Mouse (Mus musculus): ENCODE data around the gene Opcml. TPM values are rescaled to one million over a fixed set of nuclear protein-coding genes. Genes with fewer than 3 reads are reported as not detected.

Gene Opcml
- polyA plus RNA-seq, 1 experiment from 2014 or later, result 1.8 TPM

DNA sequence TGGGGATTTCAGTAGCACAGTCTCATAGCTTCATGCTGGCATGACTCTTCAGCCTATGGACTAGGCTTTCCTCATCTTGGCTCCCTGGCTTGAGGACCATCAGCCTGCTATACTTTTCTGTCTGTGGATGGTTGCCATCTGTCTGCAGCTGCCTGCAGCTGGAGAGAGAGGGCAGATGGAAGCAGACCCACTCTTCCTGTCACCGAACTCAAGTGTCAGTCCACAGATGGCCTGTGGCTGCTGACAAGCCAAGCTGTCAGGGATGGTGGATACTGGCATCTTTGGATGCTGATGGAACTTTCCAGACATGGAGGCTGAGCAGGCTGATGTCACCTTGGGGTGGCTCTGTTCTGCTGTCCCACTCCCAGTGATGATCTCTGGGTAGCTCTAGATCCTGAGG is 6.0 kb downstream of the Opcml start:
- WGBS, result 65% methylated on average over 1 of the region's 1 CpGs
- Histone ChIP-seq H3K4me1 (peaks cover 4% of the 10 kb centered on the region), H3K9ac (no peak overlapping the region), H3K36me3 (no peaks in the 10 kb centered on the region), H3K27ac (replicated peaks) (no peak overlapping the region), H3K4me2 (no peak overlapping the region), H3K9me3 (peaks cover 6% of the 10 kb centered on the region; the same call in 1 of the 2 replicates), H3K27me3 (replicated peaks) (peaks cover 29% of the 10 kb centered on the region), H3K4me3 (no peak overlapping the region)
- no peak for ATAC-seq (ENCODE audit: extremely low read depth, insufficient number of reproducible peaks, low FRiP score, low TSS enrichment)

DNA sequence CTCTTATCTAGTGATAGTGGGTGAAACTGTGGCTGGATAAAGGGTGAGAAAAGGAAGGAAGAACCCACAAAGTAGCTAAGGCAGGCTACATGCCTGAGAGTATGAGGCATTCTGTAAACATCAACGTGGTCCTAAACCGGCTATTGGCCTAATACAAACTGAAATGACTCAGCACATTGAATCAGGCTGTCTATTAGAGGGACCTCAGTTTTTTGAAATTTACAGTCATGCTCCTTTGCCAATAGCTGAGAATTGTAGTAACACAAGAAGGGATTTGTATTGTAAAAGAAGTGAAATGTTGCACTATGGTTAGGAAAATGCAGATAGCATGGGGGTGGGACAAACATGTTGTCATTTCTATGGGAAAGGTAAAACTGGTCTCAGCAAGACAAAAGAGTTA is 10.4 kb downstream of the Opcml start:
- no peak for ATAC-seq (ENCODE audit: extremely low read depth, insufficient number of reproducible peaks, low FRiP score, low TSS enrichment)
- 74% methylated on average over 2 of the region's 2 CpGs for WGBS
- Histone ChIP-seq H3K4me2 (no peak overlapping the region), H3K9me3 (peaks cover 6% of the 10 kb centered on the region; the same call in 1 of the 2 replicates), H3K9ac (no peak overlapping the region), H3K36me3 (no peaks in the 10 kb centered on the region), H3K4me3 (no peak overlapping the region), H3K27me3 (replicated peaks) (no peaks in the 10 kb centered on the region), H3K27ac (replicated peaks) (no peak overlapping the region), H3K4me1 (no peaks in the 10 kb centered on the region)

DNA sequence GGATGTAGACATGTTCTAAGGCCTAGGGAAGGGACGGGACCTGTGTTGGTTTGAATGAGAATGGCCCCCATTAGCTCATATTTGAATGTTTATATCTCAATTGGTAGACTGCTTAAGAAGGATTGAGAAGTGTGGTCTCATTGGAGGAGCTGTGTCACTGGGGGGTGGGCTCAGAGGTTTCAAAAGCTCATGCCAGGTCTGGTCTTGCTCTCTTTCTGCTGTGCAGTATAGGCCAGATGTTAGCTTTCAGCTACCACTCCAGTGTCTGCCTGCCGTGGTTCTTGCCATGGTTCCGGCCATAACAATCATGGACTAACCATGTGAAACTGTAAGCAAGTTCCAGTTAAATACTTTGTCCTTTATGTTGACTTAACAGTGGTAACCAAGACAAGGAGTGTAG is 11.2 kb downstream of the Opcml start:
- H3K27me3 ChIP-seq (replicated peaks), result no peaks in the 10 kb centered on the region
- no peak overlapping the region for H3K4me3 ChIP-seq
- H3K9me3 ChIP-seq, result peaks cover 6% of the 10 kb centered on the region; the same call in 1 of the 2 replicates
- ATAC-seq (ENCODE audit: extremely low read depth, insufficient number of reproducible peaks, low FRiP score, low TSS enrichment), result no peak
- H3K4me1 ChIP-seq, result no peaks in the 10 kb centered on the region
- no peak overlapping the region for H3K9ac ChIP-seq
- no peaks in the 10 kb centered on the region for H3K36me3 ChIP-seq
- H3K4me2 ChIP-seq, result no peak overlapping the region
- H3K27ac ChIP-seq (replicated peaks), result no peak overlapping the region
- WGBS, result 71% methylated on average over 3 of the region's 3 CpGs

DNA sequence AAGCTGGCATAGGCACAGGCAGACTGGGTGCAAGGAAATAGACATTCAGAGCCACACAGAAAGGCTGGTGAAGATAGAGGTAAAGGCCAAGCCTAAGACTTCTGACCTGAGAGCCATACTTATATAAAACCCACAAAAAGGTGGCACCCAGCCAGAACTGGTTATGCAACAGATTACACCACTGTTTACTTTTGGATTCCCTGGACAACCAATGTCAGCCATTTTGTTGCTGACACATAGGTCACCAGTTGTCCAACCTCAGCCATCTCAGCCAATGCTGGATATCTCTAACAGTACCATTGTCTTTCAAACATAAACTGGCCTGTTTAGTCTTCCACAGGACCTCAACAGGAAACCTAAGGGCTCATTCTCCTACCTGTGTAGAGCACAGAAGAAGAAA is 11.8 kb downstream of the Opcml start:
- Histone ChIP-seq H3K4me1 (no peaks in the 10 kb centered on the region), H3K27ac (replicated peaks) (no peak overlapping the region), H3K4me2 (no peak overlapping the region), H3K9ac (no peak overlapping the region), H3K9me3 (peaks cover 6% of the 10 kb centered on the region; the same call in 1 of the 2 replicates), H3K36me3 (no peaks in the 10 kb centered on the region), H3K4me3 (no peak overlapping the region), H3K27me3 (replicated peaks) (no peaks in the 10 kb centered on the region)
- ATAC-seq (ENCODE audit: extremely low read depth, insufficient number of reproducible peaks, low FRiP score, low TSS enrichment), result no peak

DNA sequence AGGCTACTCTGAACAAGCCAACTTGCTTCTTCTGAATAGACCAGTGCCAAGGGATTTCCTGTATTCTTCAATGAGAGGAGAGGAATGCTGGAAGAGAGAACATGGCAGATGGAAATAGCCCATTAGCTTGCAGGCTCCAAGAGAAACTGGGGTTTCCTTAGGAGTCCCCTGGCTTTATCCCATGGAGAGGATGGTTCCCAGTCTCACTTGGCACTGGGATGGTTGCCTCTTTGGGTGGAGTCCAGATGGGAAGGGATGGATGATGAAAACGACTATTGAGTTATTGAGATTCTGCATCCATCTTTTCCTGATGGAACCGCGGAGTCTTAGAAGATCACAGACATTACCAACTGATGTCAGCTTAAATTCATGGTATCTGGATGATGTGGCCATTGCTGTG is 13.9 kb downstream of the Opcml start:
- WGBS, result 87% methylated on average over 3 of the region's 3 CpGs
- H3K9me3 ChIP-seq, result no peaks in the 10 kb centered on the region
- no peak overlapping the region for H3K27ac ChIP-seq (replicated peaks)
- H3K9ac ChIP-seq, result no peak overlapping the region
- no peak overlapping the region for H3K4me2 ChIP-seq
- H3K4me1 ChIP-seq, result no peaks in the 10 kb centered on the region
- no peak for ATAC-seq (ENCODE audit: extremely low read depth, insufficient number of reproducible peaks, low FRiP score, low TSS enrichment)
- H3K4me3 ChIP-seq, result no peak overlapping the region
- H3K27me3 ChIP-seq (replicated peaks), result no peaks in the 10 kb centered on the region
- H3K36me3 ChIP-seq, result no peaks in the 10 kb centered on the region

DNA sequence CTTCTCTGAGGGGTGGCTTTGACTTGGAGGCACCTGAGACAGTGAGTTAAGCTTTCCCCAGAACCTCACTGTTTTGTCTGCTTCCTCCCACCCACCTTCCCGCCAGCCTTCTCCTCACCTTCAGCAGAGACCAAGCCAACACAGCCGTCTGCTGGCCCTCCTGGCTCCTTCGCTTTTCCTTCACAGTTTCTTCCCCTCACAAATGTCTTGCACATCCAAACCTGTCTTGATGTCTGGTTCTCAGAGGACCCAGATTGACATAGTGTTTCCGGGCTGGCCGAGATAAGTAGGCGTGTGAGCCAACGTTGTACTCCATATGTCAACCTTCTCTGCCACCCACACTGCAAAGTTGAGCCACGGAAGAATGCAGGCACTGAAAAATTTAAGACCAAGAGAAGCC is 19.2 kb downstream of the Opcml start:
- H3K4me3 ChIP-seq, result no peak overlapping the region
- no peaks in the 10 kb centered on the region for H3K36me3 ChIP-seq
- no peaks in the 10 kb centered on the region for H3K9me3 ChIP-seq
- H3K27me3 ChIP-seq (replicated peaks), result no peaks in the 10 kb centered on the region
- peaks cover 9% of the 10 kb centered on the region; the same call in 1 of the 2 replicates for H3K4me1 ChIP-seq
- H3K4me2 ChIP-seq, result no peak overlapping the region
- ATAC-seq (ENCODE audit: extremely low read depth, insufficient number of reproducible peaks, low FRiP score, low TSS enrichment), result no peak
- 66% methylated on average over 8 of the region's 8 CpGs for WGBS
- H3K27ac ChIP-seq (replicated peaks), result no peak overlapping the region
- no peak overlapping the region for H3K9ac ChIP-seq

DNA sequence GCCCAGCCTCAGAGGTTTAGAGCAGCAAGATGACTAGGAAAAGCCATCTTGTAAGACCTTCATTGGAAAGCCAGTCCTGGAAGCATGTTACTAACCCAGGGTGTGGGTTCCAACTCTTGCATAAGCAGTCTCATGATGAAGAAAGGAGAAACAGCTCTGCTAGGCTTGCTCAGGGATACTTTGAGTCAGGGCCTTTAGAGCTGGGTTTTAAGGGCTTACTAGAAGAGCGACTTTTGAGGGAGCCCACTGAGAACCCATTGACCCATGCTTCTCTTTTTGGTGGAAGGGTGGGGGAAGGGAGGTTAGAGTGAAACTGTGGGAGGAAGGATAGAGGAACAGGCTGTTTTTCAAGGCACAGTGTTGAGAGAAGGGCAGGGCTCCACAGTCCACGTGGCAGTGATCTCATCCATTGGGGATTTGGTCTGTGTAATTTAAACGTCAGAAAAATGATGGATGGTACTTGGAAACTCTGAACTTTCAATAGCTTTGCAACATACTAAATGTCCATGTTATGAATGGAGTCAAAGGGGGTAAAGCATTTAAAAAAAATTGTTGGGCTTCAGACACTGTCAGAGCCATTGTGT is 22.7 kb downstream of the Opcml start:
- whole genome bisulfite sequencing, result 36% methylated on average over 3 of the region's 3 CpGs
- ATAC-seq (ENCODE audit: extremely low read depth, insufficient number of reproducible peaks, low FRiP score, low TSS enrichment), result no peak

DNA sequence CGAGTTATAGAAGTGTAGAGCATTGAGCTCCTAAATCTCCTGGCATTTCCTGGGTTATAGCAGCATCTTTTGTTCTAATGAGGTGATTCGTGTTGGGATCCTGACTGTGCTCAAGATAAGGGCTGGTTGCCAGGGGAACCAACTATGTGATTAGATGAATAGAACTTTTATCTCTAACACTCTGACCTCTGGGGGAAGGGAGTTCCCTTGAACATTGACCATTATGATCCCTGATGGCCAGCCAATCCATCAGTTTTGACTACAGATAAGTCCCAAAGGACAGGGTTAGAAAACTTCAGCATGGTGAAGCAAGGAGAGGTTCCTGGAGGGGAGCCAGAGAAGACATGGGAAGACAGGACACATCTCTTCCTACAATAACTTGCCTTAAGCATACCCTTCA is 23.6 kb downstream of the Opcml start:
- no peak overlapping the region for H3K27ac ChIP-seq (replicated peaks)
- no peak for ATAC-seq (ENCODE audit: extremely low read depth, insufficient number of reproducible peaks, low FRiP score, low TSS enrichment)
- no peak overlapping the region for H3K4me2 ChIP-seq
- H3K9me3 ChIP-seq, result no peaks in the 10 kb centered on the region
- no peaks in the 10 kb centered on the region for H3K27me3 ChIP-seq (replicated peaks)
- H3K4me1 ChIP-seq, result peaks cover 9% of the 10 kb centered on the region; the same call in 1 of the 2 replicates
- no peaks in the 10 kb centered on the region for H3K36me3 ChIP-seq
- no peak overlapping the region for H3K4me3 ChIP-seq
- no peak overlapping the region for H3K9ac ChIP-seq
- WGBS, result 13% methylated on average over 2 of the region's 2 CpGs

More for the DNA sequence above, 22.7 kb downstream of the Opcml start:
- H3K27ac ChIP-seq (replicated peaks), result no peak overlapping the region
- H3K9me3 ChIP-seq, result no peaks in the 10 kb centered on the region
- H3K36me3 ChIP-seq, result no peaks in the 10 kb centered on the region
- H3K9ac ChIP-seq, result no peak overlapping the region
- H3K4me3 ChIP-seq, result no peak overlapping the region
- no peak overlapping the region for H3K4me2 ChIP-seq
- no peaks in the 10 kb centered on the region for H3K27me3 ChIP-seq (replicated peaks)
- peaks cover 9% of the 10 kb centered on the region; the same call in 1 of the 2 replicates for H3K4me1 ChIP-seq

DNA sequence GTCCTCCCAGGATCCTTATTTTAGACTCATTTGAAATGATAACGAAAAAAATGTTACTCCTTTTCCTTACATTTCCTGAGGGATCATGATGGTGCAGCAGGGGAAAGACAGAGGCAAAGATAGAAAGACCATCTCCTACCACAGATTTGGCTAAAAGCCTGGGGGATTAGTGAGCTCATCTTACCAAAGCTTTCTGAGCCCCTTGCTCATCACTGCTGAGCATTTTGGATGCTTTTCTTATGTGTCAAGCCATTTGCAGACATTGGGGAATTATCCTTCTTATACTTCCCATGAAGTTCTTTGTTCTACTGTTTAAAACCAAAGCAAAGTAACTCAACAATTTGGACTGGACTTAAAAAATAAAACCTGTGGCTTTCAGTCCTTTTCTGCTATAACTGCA is 30.6 kb downstream of the Opcml start:
- H3K4me1 ChIP-seq, result no peaks in the 10 kb centered on the region
- no peak overlapping the region for H3K9ac ChIP-seq
- H3K36me3 ChIP-seq, result no peaks in the 10 kb centered on the region
- 41% methylated on average over 1 of the region's 1 CpGs for WGBS
- ATAC-seq (ENCODE audit: extremely low read depth, insufficient number of reproducible peaks, low FRiP score, low TSS enrichment), result no peak
- H3K27me3 ChIP-seq (replicated peaks), result no peaks in the 10 kb centered on the region
- H3K4me2 ChIP-seq, result no peak overlapping the region
- H3K9me3 ChIP-seq, result no peaks in the 10 kb centered on the region
- H3K4me3 ChIP-seq, result no peak overlapping the region
- no peak overlapping the region for H3K27ac ChIP-seq (replicated peaks)

DNA sequence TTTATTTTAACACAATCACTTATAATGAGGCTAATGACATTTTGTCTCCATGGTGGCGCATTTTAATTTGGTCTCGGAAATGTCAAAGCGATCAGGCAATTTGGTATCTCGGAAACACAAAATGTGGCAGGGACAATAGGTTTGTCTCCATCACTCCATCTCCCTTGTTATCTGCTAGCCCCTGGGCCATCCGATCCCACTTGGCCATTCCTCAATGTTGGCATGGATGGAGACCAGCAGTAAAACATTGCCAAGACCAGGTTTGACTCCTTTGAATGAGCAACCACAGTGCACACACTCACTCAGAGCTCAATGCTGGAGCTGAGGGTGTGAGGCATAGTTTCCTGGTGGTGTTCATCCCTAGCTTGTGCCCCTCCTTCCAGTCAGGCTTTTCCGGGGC is 32.1 kb downstream of the Opcml start:
- no peak for ATAC-seq (ENCODE audit: extremely low read depth, insufficient number of reproducible peaks, low FRiP score, low TSS enrichment)
- H3K4me3 ChIP-seq, result no peak overlapping the region
- 81% methylated on average over 6 of the region's 6 CpGs for WGBS

DNA sequence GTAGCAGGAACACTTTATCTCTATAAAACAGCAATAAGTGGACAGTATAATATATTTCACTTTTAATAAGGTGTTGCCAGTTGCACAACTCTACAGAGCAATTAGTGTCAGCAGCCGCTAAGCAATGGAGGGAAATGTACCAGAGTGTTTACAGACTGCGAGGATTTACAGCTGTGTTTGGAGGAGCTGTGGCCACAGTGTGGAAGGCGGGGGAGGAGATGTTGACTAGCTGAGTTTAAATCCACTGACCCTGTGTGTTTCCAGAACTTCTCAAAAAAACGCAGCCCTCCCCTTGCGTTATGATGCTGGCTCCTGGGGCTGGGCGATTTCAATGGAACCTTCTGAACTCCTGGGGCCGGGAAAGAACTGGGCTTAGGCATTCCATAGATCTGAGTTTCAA is 33.8 kb downstream of the Opcml start:
- Histone ChIP-seq H3K36me3 (no peaks in the 10 kb centered on the region), H3K4me2 (no peak overlapping the region), H3K9ac (no peak overlapping the region), H3K4me1 (no peaks in the 10 kb centered on the region), H3K27ac (replicated peaks) (no peak overlapping the region), H3K9me3 (no peaks in the 10 kb centered on the region), H3K4me3 (no peak overlapping the region), H3K27me3 (replicated peaks) (no peaks in the 10 kb centered on the region)
- WGBS, result 63% methylated on average over 7 of the region's 7 CpGs
- no peak for ATAC-seq (ENCODE audit: extremely low read depth, insufficient number of reproducible peaks, low FRiP score, low TSS enrichment)

More for the DNA sequence above, 32.1 kb downstream of the Opcml start:
- Histone ChIP-seq H3K27ac (replicated peaks) (no peak overlapping the region), H3K27me3 (replicated peaks) (no peaks in the 10 kb centered on the region), H3K9me3 (no peaks in the 10 kb centered on the region), H3K36me3 (no peaks in the 10 kb centered on the region), H3K9ac (no peak overlapping the region), H3K4me1 (no peaks in the 10 kb centered on the region), H3K4me2 (no peak overlapping the region)

DNA sequence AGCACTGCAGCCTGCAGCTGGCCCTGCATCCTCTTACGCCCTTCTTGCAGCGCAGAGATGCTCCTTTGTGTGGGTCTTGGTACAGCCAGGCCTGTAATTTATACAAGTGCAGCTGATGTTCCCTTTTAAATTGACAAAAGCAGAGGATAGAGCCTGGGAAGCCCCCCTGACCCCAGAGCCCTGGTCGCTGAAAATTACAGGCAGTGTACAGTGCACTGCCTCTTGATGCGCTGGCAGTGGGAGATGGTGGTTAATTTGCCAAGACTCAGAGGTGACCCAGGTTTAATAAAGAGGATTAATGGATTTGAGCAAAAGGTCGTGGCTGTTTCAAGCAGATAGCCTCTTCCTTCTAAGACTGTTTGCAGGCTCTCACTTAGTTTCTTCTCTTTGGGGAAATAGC is 39.9 kb downstream of the Opcml start:
- no peaks in the 10 kb centered on the region for H3K36me3 ChIP-seq
- no peak for ATAC-seq (ENCODE audit: extremely low read depth, insufficient number of reproducible peaks, low FRiP score, low TSS enrichment)

More for the DNA sequence above, 39.9 kb downstream of the Opcml start:
- no peak overlapping the region for H3K9ac ChIP-seq
- no peaks in the 10 kb centered on the region for H3K4me1 ChIP-seq
- H3K4me3 ChIP-seq, result no peak overlapping the region
- no peaks in the 10 kb centered on the region for H3K27me3 ChIP-seq (replicated peaks)
- H3K9me3 ChIP-seq, result no peaks in the 10 kb centered on the region
- H3K4me2 ChIP-seq, result no peak overlapping the region
- WGBS, result 68% methylated on average over 5 of the region's 5 CpGs
- no peak overlapping the region for H3K27ac ChIP-seq (replicated peaks)

Data from heart, embryonic 13.5 days (tissue).